ENCODE assay signal across 12 mouse cellular contexts in genomic region chr6:142706688-142707087, GRCm38 (mm10). TPM values are rescaled to one million over a fixed set of nuclear protein-coding genes. Genes with fewer than 3 reads are reported as not detected.
DNase-seq lines count a peak whose midpoint lies in the region; ATAC-seq and TF ChIP-seq lines count a peak whose summit lies in the region.
"Had no signal": no experiment of that assay in that cellular context is flagged by ENCODE, and none has a peak within 500 bp of the region (broad histone marks: within the 10 kb centered on the region; RNA-seq: fewer than 3 reads in every experiment).

No protein-coding gene starts in this region.

- no peak for DNase-seq in heart, adult 2 months
- no peak for DNase-seq in heart, postnatal 10 days
- DNase-seq in lung, postnatal 0 days (ENCODE audit: low spot score) = no peak
- no peak for DNase-seq in lung, adult 18-20 months
- peak; percentile 10 for DNase-seq in induced T-regulatory cell, adult 2 months (ENCODE audit: low read depth)
- DNase-seq in thymus, postnatal 4 days = peak; percentile 53
- no peak for DNase-seq in T-cell, adult 2 months (ENCODE audit: low spot score)
- DNase-seq: cerebellum, adult 2 months; kidney, postnatal 14 days had no signal

- H3K4me1 ChIP-seq in heart, adult 2 months (ENCODE audit: control insufficient read depth, insufficient read depth, low read length) = peaks cover 5% of the 10 kb centered on the region
- no peaks in the 10 kb centered on the region for H3K4me1 ChIP-seq in lung, postnatal 0 days (ENCODE audit: insufficient read depth, low read depth, low read length)
- no peaks in the 10 kb centered on the region for H3K4me1 ChIP-seq in kidney, embryonic 14.5 days (ENCODE audit: control insufficient read depth, insufficient read depth, low read length)

- TF ChIP-seq CTCF in heart, adult 2 months (IDR thresholded peaks at IDR 0.05) = peak; percentile 58
- peak; percentile 44 for TF ChIP-seq CTCF in lung, postnatal 0 days (IDR thresholded peaks at IDR 0.05)

- no peak for TF ChIP-seq EP300 in heart, adult 2 months (IDR thresholded peaks at IDR 0.05; ENCODE audit: insufficient read depth, low read depth, low read length)
- TF ChIP-seq EP300 in lung, postnatal 0 days (IDR thresholded peaks at IDR 0.05) = no peak

- no peak for TF ChIP-seq POLR2A in heart, adult 2 months (IDR thresholded peaks at IDR 0.05; ENCODE audit: insufficient read depth, low read depth, low read length)

- no peaks in the 10 kb centered on the region for H3K27me3 ChIP-seq in heart, adult 2 months (ENCODE audit: control insufficient read depth, insufficient read depth, low read length)
- H3K27me3 ChIP-seq in lung, postnatal 0 days (replicated peaks; ENCODE audit: insufficient read depth, low read length) = no peaks in the 10 kb centered on the region
- H3K27me3 ChIP-seq in kidney, embryonic 14.5 days (ENCODE audit: control insufficient read depth, insufficient read depth, low read length) = no peaks in the 10 kb centered on the region
- H3K27me3 ChIP-seq: heart, embryonic 13.5 days; hindbrain, embryonic 15.5 days had no signal

- no peaks in the 10 kb centered on the region for H3K9me3 ChIP-seq in lung, postnatal 0 days (ENCODE audit: low read length)
- no peaks in the 10 kb centered on the region; the same call in 1 of the 2 replicates for H3K9me3 ChIP-seq in kidney, embryonic 14.5 days (ENCODE audit: control insufficient read depth, low read length)
- H3K9me3 ChIP-seq: heart, embryonic 13.5 days; hindbrain, embryonic 15.5 days had no signal

- H3K4me2 ChIP-seq in lung, postnatal 0 days (replicated peaks; ENCODE audit: low read depth, low read length) = no peak overlapping the region
- H3K4me2 ChIP-seq in kidney, embryonic 14.5 days (replicated peaks; ENCODE audit: low read depth, low read length) = no peak overlapping the region
- H3K4me2 ChIP-seq: heart, embryonic 13.5 days; hindbrain, embryonic 15.5 days had no signal

- intact Hi-C loops in heart, adult 2 months (cut with DNase I) = no loop called here
- intact Hi-C loops in heart, postnatal 10 days (cut with DNase I) = no loop called here

- H3K9ac ChIP-seq in heart, adult 2 months (ENCODE audit: low read depth, low read length) = no peak overlapping the region
- H3K9ac ChIP-seq in lung, postnatal 0 days (replicated peaks; ENCODE audit: low read depth) = no peak overlapping the region
- H3K9ac ChIP-seq in kidney, embryonic 14.5 days (ENCODE audit: low read depth, low read length) = no peak overlapping the region
- H3K9ac ChIP-seq: heart, embryonic 13.5 days; hindbrain, embryonic 15.5 days had no signal

- H3K4me3 ChIP-seq in heart, adult 2 months = no peak overlapping the region
- no peak overlapping the region for H3K4me3 ChIP-seq in lung, postnatal 0 days (ENCODE audit: low read depth, low read length)
- no peak overlapping the region for H3K4me3 ChIP-seq in kidney, embryonic 14.5 days (ENCODE audit: low read length)
- H3K4me3 ChIP-seq: heart, embryonic 13.5 days; hindbrain, embryonic 15.5 days had no signal

- WGBS in heart, adult 2 months = 95% methylated on average over 3 of the region's 3 CpGs
- WGBS in lung, postnatal 0 days = 84% methylated on average over 3 of the region's 3 CpGs
- WGBS in kidney, embryonic 14.5 days = 89% methylated on average over 3 of the region's 3 CpGs

- no peak for ATAC-seq in lung, postnatal 0 days
- ATAC-seq in kidney, embryonic 14.5 days (ENCODE audit: low FRiP score, low TSS enrichment) = no peak

- H3K36me3 ChIP-seq in heart, adult 2 months (ENCODE audit: control insufficient read depth, insufficient read depth, low read length) = no peaks in the 10 kb centered on the region
- H3K36me3 ChIP-seq in lung, postnatal 0 days (ENCODE audit: insufficient read depth, low read length) = no peaks in the 10 kb centered on the region
- no peaks in the 10 kb centered on the region for H3K36me3 ChIP-seq in kidney, embryonic 14.5 days (ENCODE audit: control insufficient read depth, insufficient read depth, low read length)
- H3K36me3 ChIP-seq: heart, embryonic 13.5 days; hindbrain, embryonic 15.5 days had no signal

- H3K27ac ChIP-seq in heart, adult 2 months = no peak overlapping the region
- no peak overlapping the region for H3K27ac ChIP-seq in lung, postnatal 0 days (ENCODE audit: low read length)
- H3K27ac ChIP-seq in kidney, embryonic 14.5 days (ENCODE audit: low read depth, low read length) = no peak overlapping the region
- H3K27ac ChIP-seq: heart, embryonic 13.5 days; hindbrain, embryonic 15.5 days had no signal

- H3K79me2 ChIP-seq in heart, adult 2 months (replicated peaks; ENCODE audit: control insufficient read depth, insufficient read depth, low read length) = no peaks in the 10 kb centered on the region

RNA-seq across cellular contexts. Expression of gene Abcc9, which starts 4.6 kb away (rescaled TPM):
- total RNA-seq in heart, adult 2 months (2021) = 100 to 1,000 TPM; 227 to 235 TPM
- 57.8 and 100 TPM in 2 replicates for polyA plus RNA-seq in heart, adult 2 months (2012; rRNA removed)
- total RNA-seq in heart, postnatal 10 days (2021) = 100 to 1,000 TPM; 220 to 258 TPM
- 2.0 and 2.4 TPM in 2 replicates for polyA plus RNA-seq in lung, postnatal 0 days (2015; fragmentation: Nextera tagmentation; extraction: Ambion mirVana)
- polyA plus RNA-seq in kidney, embryonic 14.5 days (2014; fragmentation: Nextera tagmentation; extraction: Ambion mirVana) = 6.4 and 7.3 TPM in 2 replicates

RNA-seq across cellular contexts. Expression of gene Cmas, which starts 49.8 kb away (rescaled TPM):
- total RNA-seq in heart, adult 2 months (2021) = 10 to 100 TPM; 35.0 to 35.9 TPM
- 11.7 and 18.5 TPM in 2 replicates for polyA plus RNA-seq in heart, adult 2 months (2012; rRNA removed)
- total RNA-seq in heart, postnatal 10 days (2021) = 10 to 100 TPM; 36.5 to 41.0 TPM
- polyA plus RNA-seq in lung, postnatal 0 days (2015; fragmentation: Nextera tagmentation; extraction: Ambion mirVana) = 53.5 and 53.6 TPM in 2 replicates
- polyA plus RNA-seq in kidney, embryonic 14.5 days (2014; fragmentation: Nextera tagmentation; extraction: Ambion mirVana) = 81.1 and 85.6 TPM in 2 replicates

Comparison
In these comparisons a context has a peak if more than half of its experiments do, and no peak if none do; other contexts are left out.
1. DNase-seq: peak in induced T-regulatory cell, adult 2 months (single experiment) and thymus, postnatal 4 days (single experiment); none in heart, adult 2 months (0 of 2), heart, postnatal 10 days (0 of 2), lung, postnatal 0 days (single experiment), lung, adult 18-20 months (0 of 2) and T-cell, adult 2 months (single experiment).